Mouse (Mus musculus) stomach, postnatal 0 days (tissue): ENCODE measurements around the gene Npw.

Experiments used
- CTCF ChIP-seq: IDR thresholded peaks from 2 replicates; pipeline ENCODE4 v1.5.1; 2016; ENCODE audit warnings: antibody characterized with exemption, low read depth, mild to moderate bottlenecking, moderate library complexity
- EP300 ChIP-seq: optimal IDR thresholded peaks from 2 replicates; pipeline ENCODE3; 2016; ENCODE audit warnings: antibody characterized with exemption

GRCm38 (mm10) chr17:24644030-24644715, 14.1 kb downstream of the Npw start:
- TF ChIP-seq CTCF (no peak), EP300 (no peak)
